Mouse (Mus musculus) midbrain, embryonic 11.5 days (tissue): Measurements from ENCODE around the gene Hs6st1. TPM values are rescaled to one million over a fixed set of nuclear protein-coding genes. Genes with fewer than 3 reads are reported as not detected.

Experiments used
- ATAC-seq: fragments of 200-750 bp; cut with Nextera tagmentation; 2 replicates; pipeline ENCODE4 v1.8.0; 2017; ENCODE audit warnings: moderate TSS enrichment, moderate library complexity; ENCODE audit not compliant: low FRiP score
- DNase-seq: peaks from one replicate; pipeline ENCODE4 v3.0.0; 2015; ENCODE audit warnings: low spot score; ENCODE audit errors: missing footprints
- H3K27ac ChIP-seq: fragments of 300-500 bp; sonication (generic); 2 replicates; pipeline ENCODE4 v1.5.1; 2014; ENCODE audit warnings: low read depth, low read length
- H3K27me3 ChIP-seq: fragments of 300-500 bp; sonication (generic); 2 replicates; pipeline ENCODE4 v1.6.1; 2014; ENCODE audit warnings: mild to moderate bottlenecking, low read length, moderate library complexity, mixed read lengths; ENCODE audit not compliant: control insufficient read depth, insufficient read depth
- H3K36me3 ChIP-seq: fragments of 300-500 bp; sonication (generic); 2 replicates; pipeline ENCODE4 v1.6.1; 2014; ENCODE audit warnings: mild to moderate bottlenecking, low read length, moderate library complexity, mixed read lengths; ENCODE audit not compliant: control insufficient read depth, insufficient read depth
- H3K4me1 ChIP-seq: fragments of 300-500 bp; sonication (generic); 2 replicates; pipeline ENCODE4 v1.6.1; 2014; ENCODE audit warnings: low read length; ENCODE audit not compliant: control insufficient read depth, insufficient read depth
- H3K4me2 ChIP-seq: fragments of 300-500 bp; sonication (generic); 2 replicates; pipeline ENCODE4 v1.6.1; 2014; ENCODE audit warnings: mild to moderate bottlenecking, moderate library complexity
- H3K4me3 ChIP-seq: fragments of 300-500 bp; sonication (generic); 2 replicates; pipeline ENCODE4 v1.5.1; 2014; ENCODE audit warnings: low read depth, low read length
- H3K9ac ChIP-seq: fragments of 300-500 bp; sonication (generic); 2 replicates; pipeline ENCODE4 v1.6.1; 2014; ENCODE audit warnings: low read length
- H3K9me3 ChIP-seq: fragments of 300-500 bp; sonication (generic); 2 replicates; pipeline ENCODE4 v1.6.1; 2016; ENCODE audit warnings: low read length; ENCODE audit not compliant: control insufficient read depth
- WGBS: fragments of 180-500 bp; shearing (Covaris S2); extraction: QIAGEN DNeasy Blood & Tissue Kit; methylation state at CpG from one replicate; pipeline ENCODE4 v1.1.7; 2014; 5-methylcytosine and 5-hydroxymethylcytosine counted together
- polyA plus RNA-seq: library from polyadenylated mRNA; unstranded; fragments of >200 nt; fragmentation: Nextera tagmentation; extraction: Ambion mirVana; gene quantifications from 2 replicates; pipeline ENCODE4 v1.2.1, GENCODE M21; 2014

The Hs6st1 gene
- polyA plus RNA-seq, 1 experiment from 2014 or later, result 20.3 TPM

- 0 out of 2 replicates have a peak, but pooled peaks cover 4% of the 10 kb centered on the region for H3K36me3 ChIP-seq
- WGBS, result 86% methylated on average over 4 of the region's 5 CpGs
- H3K4me3 ChIP-seq, result no peak overlapping the region
- ATAC-seq (no peak), DNase-seq (no peak)
- no peaks in the 10 kb centered on the region for H3K27me3 ChIP-seq
- peaks cover 47% of the 10 kb centered on the region for H3K4me1 ChIP-seq
- no peak overlapping the region for H3K4me2 ChIP-seq
- no peak overlapping the region for H3K9ac ChIP-seq
- no peaks in the 10 kb centered on the region for H3K9me3 ChIP-seq
- H3K27ac ChIP-seq, result no peak overlapping the region
Observed at GRCm38 (mm10) chr1:36074197-36074596, 6.0 kb downstream of the Hs6st1 start.

- Histone ChIP-seq H3K9me3 (no peaks in the 10 kb centered on the region), H3K4me2 (no peak overlapping the region), H3K36me3 (peaks cover 4% of the 10 kb centered on the region; the same call in 1 of the 2 replicates), H3K4me1 (peaks cover 41% of the 10 kb centered on the region), H3K27me3 (no peaks in the 10 kb centered on the region), H3K4me3 (no peak overlapping the region), H3K27ac (no peak overlapping the region), H3K9ac (no peak overlapping the region)
- no peak for DNase-seq
- WGBS, result 82% methylated on average over 7 of the region's 7 CpGs
- no peak for ATAC-seq
Observed at GRCm38 (mm10) chr1:36074968-36075367, 6.8 kb downstream of the Hs6st1 start.

DNA sequence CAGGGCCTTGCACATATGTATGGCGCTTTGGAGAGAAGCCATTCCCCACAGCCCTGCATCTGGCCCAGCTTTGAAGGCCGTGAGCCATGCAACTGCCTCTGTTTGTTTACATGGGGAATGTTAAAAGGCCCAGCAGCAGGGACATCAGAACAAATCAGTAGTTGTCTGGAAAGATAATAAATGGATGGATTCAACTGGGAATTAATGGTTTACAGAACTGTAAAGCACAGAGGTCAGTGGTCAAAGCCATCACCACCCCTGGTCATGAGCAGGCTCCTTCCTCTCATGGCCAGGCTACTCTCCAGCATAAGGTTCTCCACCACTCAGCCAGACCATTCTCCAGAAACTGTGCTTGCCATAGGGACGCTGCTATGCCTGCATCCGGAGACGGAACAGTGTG, 7.5 kb downstream of the Hs6st1 start:
- DNase-seq (no peak), ATAC-seq (no peak)
- Histone ChIP-seq H3K36me3 (peaks cover 9% of the 10 kb centered on the region), H3K9ac (no peak overlapping the region), H3K27me3 (no peaks in the 10 kb centered on the region), H3K4me2 (no peak overlapping the region), H3K4me3 (no peak overlapping the region), H3K27ac (no peak overlapping the region), H3K9me3 (no peaks in the 10 kb centered on the region), H3K4me1 (peaks cover 34% of the 10 kb centered on the region)
- WGBS, result 90% methylated on average over 5 of the region's 5 CpGs

DNA sequence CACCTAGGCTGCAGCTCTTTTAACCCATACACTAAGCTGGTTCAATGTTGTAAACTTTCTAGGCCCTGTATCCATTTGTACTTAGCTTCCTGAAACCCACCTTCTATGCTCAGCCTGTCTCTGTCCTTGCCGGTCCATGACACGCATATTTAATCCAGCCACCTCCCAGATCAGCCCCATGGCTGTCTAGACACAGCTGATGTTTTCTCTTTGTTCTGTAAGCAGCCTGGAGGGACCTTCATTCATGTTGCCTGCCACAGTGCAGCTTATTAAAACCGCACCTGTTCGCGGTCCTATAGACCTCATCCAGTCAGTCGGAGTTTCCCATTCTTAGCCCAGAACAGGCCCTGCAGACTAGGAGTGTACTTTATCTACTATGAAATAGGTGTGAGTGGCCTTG, 8.9 kb downstream of the Hs6st1 start:
- H3K9ac ChIP-seq, result no peak overlapping the region
- 56% methylated on average over 6 of the region's 6 CpGs for WGBS
- H3K4me3 ChIP-seq, result no peak overlapping the region
- no peak for DNase-seq
- H3K27me3 ChIP-seq, result no peaks in the 10 kb centered on the region
- no peaks in the 10 kb centered on the region for H3K9me3 ChIP-seq
- peaks cover 20% of the 10 kb centered on the region for H3K4me1 ChIP-seq
- no peak overlapping the region for H3K4me2 ChIP-seq
- ATAC-seq, result peak; percentile 72
- H3K27ac ChIP-seq, result no peak overlapping the region
- peaks cover 12% of the 10 kb centered on the region for H3K36me3 ChIP-seq

- no peak overlapping the region for H3K27ac ChIP-seq
- H3K36me3 ChIP-seq, result peaks cover 16% of the 10 kb centered on the region
- H3K9ac ChIP-seq, result no peak overlapping the region
- no peak overlapping the region for H3K4me3 ChIP-seq
- 83% methylated on average over 1 of the region's 1 CpGs for WGBS
- H3K9me3 ChIP-seq, result no peaks in the 10 kb centered on the region
- H3K27me3 ChIP-seq, result no peaks in the 10 kb centered on the region
- H3K4me2 ChIP-seq, result no peak overlapping the region
- ATAC-seq (no peak), DNase-seq (no peak)
- peaks cover 11% of the 10 kb centered on the region for H3K4me1 ChIP-seq
Observed at GRCm38 (mm10) chr1:36078250-36078649, 10.1 kb downstream of the Hs6st1 start.

DNA sequence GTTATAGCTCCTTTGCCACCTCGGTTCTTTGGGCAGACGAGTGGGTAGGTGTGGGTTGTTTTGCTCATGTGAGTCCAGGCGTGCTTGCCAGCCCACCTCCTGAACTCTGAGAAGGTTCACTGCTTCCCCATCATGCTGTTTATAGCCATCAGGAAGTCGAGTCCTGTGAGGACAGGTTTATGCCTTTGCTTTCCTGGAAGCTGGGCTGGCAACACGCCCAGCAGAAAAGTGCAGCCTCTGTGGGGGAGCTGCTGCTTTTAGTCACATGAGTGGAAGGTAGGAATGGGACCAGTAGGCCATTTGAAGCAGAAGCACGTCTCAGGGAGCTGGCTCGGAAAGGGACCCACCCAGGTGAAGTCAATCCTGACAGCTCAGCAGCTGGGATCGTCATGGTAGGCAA, 11.5 kb downstream of the Hs6st1 start:
- Histone ChIP-seq H3K27me3 (no peaks in the 10 kb centered on the region), H3K4me1 (peaks cover 7% of the 10 kb centered on the region), H3K27ac (no peak overlapping the region), H3K9me3 (no peaks in the 10 kb centered on the region), H3K9ac (no peak overlapping the region), H3K4me3 (no peak overlapping the region), H3K4me2 (no peak overlapping the region), H3K36me3 (peaks cover 17% of the 10 kb centered on the region)
- no peak for ATAC-seq
- WGBS, result 89% methylated on average over 8 of the region's 8 CpGs
- DNase-seq, result no peak

GRCm38 (mm10) chr1:36080974-36081373, 12.8 kb downstream of the Hs6st1 start:
- Histone ChIP-seq H3K4me2 (no peak overlapping the region), H3K27me3 (no peaks in the 10 kb centered on the region), H3K4me1 (peaks cover 7% of the 10 kb centered on the region), H3K4me3 (no peak overlapping the region), H3K9ac (no peak overlapping the region), H3K27ac (no peak overlapping the region), H3K9me3 (no peaks in the 10 kb centered on the region), H3K36me3 (peaks cover 19% of the 10 kb centered on the region)
- no peak for DNase-seq
- WGBS, result 91% methylated on average over 5 of the region's 5 CpGs
- ATAC-seq, result no peak

DNA sequence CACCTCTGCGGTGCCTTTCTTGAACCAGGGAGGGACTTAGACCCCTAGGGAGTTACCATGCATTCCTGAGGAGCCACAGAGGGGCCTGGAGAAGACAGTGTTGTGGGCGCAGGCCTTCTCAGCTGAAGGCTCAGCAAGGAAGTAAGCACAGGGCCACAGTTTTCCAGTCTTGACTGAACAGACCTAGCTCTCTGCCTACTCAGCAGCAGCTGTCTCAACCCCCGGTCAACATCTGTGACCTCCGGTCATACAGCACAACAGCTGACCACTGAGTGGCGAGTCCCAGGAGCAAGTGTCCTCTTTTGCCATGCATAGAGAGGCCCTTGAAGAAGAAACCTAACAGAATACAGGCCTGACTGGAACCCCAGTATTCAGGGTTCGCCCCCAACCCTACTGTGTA, 14.0 kb downstream of the Hs6st1 start:
- no peaks in the 10 kb centered on the region for H3K4me1 ChIP-seq
- no peak overlapping the region for H3K4me2 ChIP-seq
- no peak overlapping the region for H3K27ac ChIP-seq
- no peak overlapping the region for H3K4me3 ChIP-seq
- ATAC-seq (no peak), DNase-seq (no peak)
- H3K27me3 ChIP-seq, result no peaks in the 10 kb centered on the region
- H3K9ac ChIP-seq, result no peak overlapping the region
- H3K9me3 ChIP-seq, result no peaks in the 10 kb centered on the region
- H3K36me3 ChIP-seq, result peaks cover 19% of the 10 kb centered on the region
- 94% methylated on average over 6 of the region's 6 CpGs for WGBS

DNA sequence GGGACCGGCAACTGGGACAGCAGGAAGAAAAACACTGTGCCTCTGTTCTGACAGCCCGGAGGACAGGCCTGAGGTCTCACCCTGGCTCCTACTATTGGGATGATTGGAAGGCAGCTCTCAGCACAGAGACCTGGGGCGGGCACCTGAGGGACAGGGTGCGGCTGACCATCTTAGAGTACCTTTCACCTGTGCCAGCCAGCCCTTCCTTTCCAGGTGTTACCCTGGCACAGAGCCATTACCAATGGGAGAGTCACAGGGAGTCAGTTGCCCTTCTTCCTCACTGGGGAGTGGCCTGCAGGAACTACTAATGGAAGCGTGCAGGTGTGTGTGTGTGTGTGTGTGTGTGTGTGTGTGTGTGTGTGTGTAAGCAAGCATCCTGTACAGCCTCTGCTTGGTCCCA, 15.4 kb downstream of the Hs6st1 start:
- H3K9me3 ChIP-seq, result no peaks in the 10 kb centered on the region
- DNase-seq (no peak), ATAC-seq (no peak)
- no peak overlapping the region for H3K9ac ChIP-seq
- no peak overlapping the region for H3K27ac ChIP-seq
- 100% methylated on average over 5 of the region's 5 CpGs for WGBS
- no peaks in the 10 kb centered on the region for H3K27me3 ChIP-seq
- no peak overlapping the region for H3K4me2 ChIP-seq
- no peak overlapping the region for H3K4me3 ChIP-seq
- H3K4me1 ChIP-seq, result peaks cover 5% of the 10 kb centered on the region
- H3K36me3 ChIP-seq, result peaks cover 19% of the 10 kb centered on the region

DNA sequence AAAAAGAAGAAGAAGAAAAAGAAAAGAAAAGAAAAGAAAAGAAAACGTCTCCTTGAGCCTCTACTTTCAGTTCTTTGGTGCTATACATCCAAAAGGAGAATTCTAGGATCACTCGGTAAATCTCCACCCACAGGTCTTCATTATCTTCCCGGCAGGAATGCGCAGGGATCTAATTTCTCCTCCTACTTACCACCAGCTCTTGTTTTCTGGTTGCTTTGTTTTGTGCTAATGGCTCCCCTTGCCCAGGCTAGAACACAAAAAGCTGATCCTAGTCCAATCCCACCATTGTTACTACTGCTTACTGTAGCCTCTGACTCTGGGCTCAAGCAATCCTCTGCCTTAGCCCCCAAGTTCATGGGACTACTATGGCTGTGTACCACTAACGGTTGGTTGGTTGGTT, 16.9 kb downstream of the Hs6st1 start:
- Histone ChIP-seq H3K36me3 (peaks cover 19% of the 10 kb centered on the region), H3K27me3 (no peaks in the 10 kb centered on the region), H3K9ac (no peak overlapping the region), H3K4me3 (no peak overlapping the region), H3K9me3 (no peaks in the 10 kb centered on the region), H3K4me2 (no peak overlapping the region), H3K4me1 (peaks cover 16% of the 10 kb centered on the region), H3K27ac (no peak overlapping the region)
- DNase-seq (no peak), ATAC-seq (no peak)
- WGBS, result 90% methylated on average over 5 of the region's 5 CpGs
